Mouse (Mus musculus): Measurements from ENCODE around the gene Ndufaf3. TPM values are rescaled to one million over a fixed set of nuclear protein-coding genes. Genes with fewer than 3 reads are reported as not detected.

Gene Ndufaf3
- polyA plus RNA-seq, 1 experiment from 2014 or later: 50.6 TPM

GRCm38 (mm10) chr9:108587571-108588180, 20.4 kb upstream of the Ndufaf3 start:
- Histone ChIP-seq H3K9ac (replicated peaks) (peak overlapping the region; percentile 54), H3K4me3 (replicated peaks) (peak overlapping the region; percentile 25; the same call in 1 of the 2 replicates)

DNA sequence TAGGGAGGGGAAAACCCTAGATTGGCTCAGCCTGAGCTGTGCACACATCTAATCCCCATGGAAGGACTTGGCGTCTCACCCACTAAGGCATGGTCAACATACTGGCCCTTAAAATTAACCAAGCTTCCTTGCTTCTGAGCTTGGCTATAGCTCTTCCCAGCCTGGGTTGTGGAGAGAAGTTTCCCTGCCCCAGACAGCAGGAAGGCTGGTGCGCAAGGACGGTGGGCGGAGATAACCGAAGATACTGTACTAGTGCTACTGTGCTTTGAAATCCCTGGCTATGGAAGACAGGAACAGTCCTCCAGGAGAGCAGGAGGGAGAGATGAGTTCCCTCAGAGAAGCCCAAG, 12.1 kb upstream of the Ndufaf3 start:
- Histone ChIP-seq H3K36me3 (peaks cover 34% of the 10 kb centered on the region), H3K27ac (peak overlapping the region; percentile 97), H3K27me3 (no peaks in the 10 kb centered on the region), H3K4me3 (replicated peaks) (peak overlapping the region; percentile 86), H3K9ac (replicated peaks) (peak overlapping the region; percentile 95), H3K4me2 (peak overlapping the region; percentile 90), H3K9me3 (no peaks in the 10 kb centered on the region), H3K4me1 (replicated peaks) (peaks cover 47% of the 10 kb centered on the region)
- no peak for ATAC-seq (ENCODE audit: insufficient number of reproducible peaks, insufficient read depth, low FRiP score, low TSS enrichment, low read depth)
- 61% methylated on average over 5 of the region's 5 CpGs for WGBS

More at GRCm38 (mm10) chr9:108587571-108588180, 20.4 kb upstream of the Ndufaf3 start:
- WGBS: under 1% methylated on average over 14 of the region's 14 CpGs
- peaks cover 29% of the 10 kb centered on the region for H3K4me1 ChIP-seq (replicated peaks)
- ATAC-seq (ENCODE audit: insufficient number of reproducible peaks, insufficient read depth, low FRiP score, low TSS enrichment, low read depth): peak; percentile 95
- H3K4me2 ChIP-seq: peak overlapping the region; percentile 58
- no peaks in the 10 kb centered on the region for H3K9me3 ChIP-seq
- H3K27ac ChIP-seq: peak overlapping the region; percentile 93
- H3K36me3 ChIP-seq: 0 out of 2 replicates have a peak, but pooled peaks cover 3% of the 10 kb centered on the region
- H3K27me3 ChIP-seq: no peaks in the 10 kb centered on the region

GRCm38 (mm10) chr9:108578545-108579343, 11.5 kb upstream of the Ndufaf3 start, which contains the start of gene Wdr6:
Gene Wdr6, minus strand, starts transcription at chr9:108578739.
- Histone ChIP-seq H3K9me3 (no peaks in the 10 kb centered on the region), H3K36me3 (peaks cover 40% of the 10 kb centered on the region), H3K4me2 (peak within 1 kb of the TSS; percentile 90), H3K4me3 (replicated peaks) (peak within 1 kb of the TSS; percentile 86), H3K9ac (replicated peaks) (peak within 1 kb of the TSS; percentile 95), H3K27ac (peak within 1 kb of the TSS; percentile 97), H3K4me1 (replicated peaks) (peaks cover 52% of the 10 kb centered on the region), H3K27me3 (no peaks in the 10 kb centered on the region)
- peak; percentile 96 for ATAC-seq (ENCODE audit: insufficient number of reproducible peaks, insufficient read depth, low FRiP score, low TSS enrichment, low read depth)
- WGBS: 5% methylated on average over 51 of the region's 51 CpGs

GRCm38 (mm10) chr9:108577934-108578544, 10.8 kb upstream of the Ndufaf3 start:
- H3K4me2 ChIP-seq: peak overlapping the region; percentile 90
- WGBS: under 1% methylated on average over 24 of the region's 24 CpGs
- H3K27me3 ChIP-seq: no peaks in the 10 kb centered on the region
- H3K4me3 ChIP-seq (replicated peaks): peak overlapping the region; percentile 86
- H3K9me3 ChIP-seq: no peaks in the 10 kb centered on the region
- H3K27ac ChIP-seq: peak overlapping the region; percentile 97
- peaks cover 47% of the 10 kb centered on the region for H3K36me3 ChIP-seq
- peaks cover 56% of the 10 kb centered on the region for H3K4me1 ChIP-seq (replicated peaks)
- no peak for ATAC-seq (ENCODE audit: insufficient number of reproducible peaks, insufficient read depth, low FRiP score, low TSS enrichment, low read depth)
- H3K9ac ChIP-seq (replicated peaks): peak overlapping the region; percentile 95

GRCm38 (mm10) chr9:108577025-108577424, 9.8 kb upstream of the Ndufaf3 start:
- Histone ChIP-seq H3K9ac (replicated peaks) (peak overlapping the region; percentile 95; the same call in 1 of the 2 replicates), H3K4me2 (peak overlapping the region; percentile 90), H3K4me3 (replicated peaks) (peak overlapping the region; percentile 86), H3K36me3 (peaks cover 55% of the 10 kb centered on the region), H3K27ac (peak overlapping the region; percentile 29; the same call in 1 of the 2 replicates), H3K27me3 (no peaks in the 10 kb centered on the region), H3K4me1 (replicated peaks) (peaks cover 56% of the 10 kb centered on the region), H3K9me3 (no peaks in the 10 kb centered on the region)
- no peak for ATAC-seq (ENCODE audit: insufficient number of reproducible peaks, insufficient read depth, low FRiP score, low TSS enrichment, low read depth)
- WGBS: 64% methylated on average over 6 of the region's 6 CpGs

DNA sequence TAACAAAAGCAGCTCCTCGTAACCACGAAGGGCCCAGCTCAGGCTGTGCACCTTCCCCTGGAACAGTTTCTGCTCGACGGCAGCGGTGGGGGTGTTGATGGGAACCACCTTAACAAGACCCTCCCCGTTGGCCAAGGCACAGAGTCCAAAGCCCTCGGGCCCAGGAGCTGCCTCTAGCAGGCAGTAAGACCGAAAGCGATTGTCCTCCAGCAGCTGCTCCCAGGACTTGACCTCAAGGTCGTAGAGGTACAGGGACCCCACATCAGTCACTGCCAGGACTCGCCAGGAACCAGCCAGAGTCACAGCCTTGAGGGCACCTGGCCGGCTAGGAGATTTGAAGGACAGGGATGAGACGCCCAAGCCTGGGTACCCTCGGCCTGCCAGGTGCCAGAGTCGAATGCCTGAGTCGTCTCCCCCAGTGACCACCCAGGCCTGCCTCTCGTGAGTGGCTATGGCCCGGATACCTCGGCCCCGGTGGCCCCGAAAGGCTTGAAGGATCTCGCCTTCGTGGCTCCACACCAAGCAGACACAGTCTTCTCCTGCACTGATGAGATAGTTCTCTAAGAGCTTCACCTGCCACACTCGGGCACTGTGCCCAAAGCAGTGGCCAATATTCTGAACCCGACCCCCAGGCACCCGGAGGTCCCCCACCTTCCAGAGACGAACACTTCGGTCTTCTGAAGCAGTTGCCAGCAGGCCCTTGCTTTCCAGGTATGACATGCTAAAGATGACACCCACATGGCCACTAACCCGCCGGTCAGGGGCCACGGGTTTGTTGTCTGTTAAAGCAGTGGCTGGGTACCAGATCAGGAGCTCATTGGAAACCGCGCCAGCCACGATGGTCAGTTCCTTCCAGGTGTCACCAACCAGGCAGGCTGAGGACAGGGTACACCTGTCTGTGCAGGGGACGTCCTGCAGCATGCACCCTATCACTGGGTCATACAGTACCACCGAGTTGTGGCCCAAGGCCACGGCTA, 8.4 kb upstream of the Ndufaf3 start:
- no peak overlapping the region; the same call in 1 of the 2 replicates for H3K9ac ChIP-seq (replicated peaks)
- no peak overlapping the region for H3K27ac ChIP-seq
- no peak for ATAC-seq (ENCODE audit: insufficient number of reproducible peaks, insufficient read depth, low FRiP score, low TSS enrichment, low read depth)
- peaks cover 58% of the 10 kb centered on the region for H3K4me1 ChIP-seq (replicated peaks)
- no peaks in the 10 kb centered on the region for H3K9me3 ChIP-seq
- H3K4me3 ChIP-seq (replicated peaks): 0 out of 2 replicates have a peak overlapping the region, but pooled peaks have one; percentile 86
- H3K4me2 ChIP-seq: peak overlapping the region; percentile 20
- H3K27me3 ChIP-seq: no peaks in the 10 kb centered on the region
- WGBS: 85% methylated on average over 37 of the region's 37 CpGs
- peaks cover 65% of the 10 kb centered on the region for H3K36me3 ChIP-seq

GRCm38 (mm10) chr9:108574921-108575320, 7.7 kb upstream of the Ndufaf3 start:
- Histone ChIP-seq H3K4me1 (replicated peaks) (peaks cover 64% of the 10 kb centered on the region), H3K4me2 (no peak overlapping the region), H3K27me3 (no peaks in the 10 kb centered on the region), H3K36me3 (peaks cover 65% of the 10 kb centered on the region), H3K9me3 (no peaks in the 10 kb centered on the region), H3K9ac (replicated peaks) (no peak overlapping the region; the same call in 1 of the 2 replicates), H3K4me3 (replicated peaks) (no peak overlapping the region), H3K27ac (no peak overlapping the region)
- 89% methylated on average over 12 of the region's 12 CpGs for WGBS
- ATAC-seq (ENCODE audit: insufficient number of reproducible peaks, insufficient read depth, low FRiP score, low TSS enrichment, low read depth): no peak

DNA sequence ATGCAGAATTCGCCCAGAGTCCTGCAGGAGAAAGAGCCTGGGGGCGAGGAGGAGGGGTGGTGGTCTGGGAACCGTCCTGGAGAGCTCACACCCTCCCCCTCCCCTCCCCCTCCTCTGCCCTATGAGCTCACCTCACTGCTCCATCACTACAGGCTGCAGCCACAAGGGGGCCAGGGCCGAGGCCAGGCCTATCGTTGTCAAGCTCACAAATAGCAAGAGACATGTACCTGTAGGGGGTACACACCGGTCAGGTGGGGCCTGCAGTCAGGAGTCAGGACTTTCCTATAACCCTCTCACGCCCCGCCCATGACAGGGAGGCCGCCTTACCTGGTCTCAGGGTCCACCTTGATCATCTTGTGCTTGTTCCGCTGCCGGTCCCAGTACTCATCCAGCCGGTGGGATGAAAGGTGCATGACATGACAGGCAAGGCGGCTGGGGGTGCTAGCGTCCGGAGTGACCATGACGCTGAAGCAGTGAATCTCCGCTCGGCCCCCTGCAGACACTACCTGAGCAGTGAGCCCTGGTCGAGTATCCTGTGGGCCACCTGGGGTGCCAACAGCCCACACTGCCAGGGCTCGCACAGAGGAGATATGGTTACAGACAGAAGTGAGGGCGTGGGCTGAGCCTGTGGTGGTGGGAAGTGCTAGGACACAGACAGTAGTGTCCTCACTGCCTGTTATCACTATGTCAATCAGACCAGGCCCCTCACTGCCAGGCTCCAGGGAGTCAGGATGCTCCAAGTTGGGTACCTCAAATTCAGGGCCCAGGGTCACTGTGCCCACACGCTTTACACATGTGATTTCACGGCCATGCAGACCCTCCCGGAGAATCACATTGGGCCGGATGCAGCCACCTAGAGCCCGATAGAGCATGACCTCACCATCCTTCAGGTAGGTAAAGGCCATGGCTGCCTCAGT, 6.8 kb upstream of the Ndufaf3 start:
- H3K9me3 ChIP-seq: no peaks in the 10 kb centered on the region
- peaks cover 60% of the 10 kb centered on the region for H3K4me1 ChIP-seq (replicated peaks)
- H3K4me2 ChIP-seq: 0 out of 2 replicates have a peak overlapping the region, but pooled peaks have one; percentile 21
- peaks cover 65% of the 10 kb centered on the region for H3K36me3 ChIP-seq
- WGBS: 53% methylated on average over 26 of the region's 26 CpGs
- no peak overlapping the region for H3K4me3 ChIP-seq (replicated peaks)
- no peaks in the 10 kb centered on the region for H3K27me3 ChIP-seq
- no peak for ATAC-seq (ENCODE audit: insufficient number of reproducible peaks, insufficient read depth, low FRiP score, low TSS enrichment, low read depth)
- H3K9ac ChIP-seq (replicated peaks): peak overlapping the region; percentile 18
- H3K27ac ChIP-seq: no peak overlapping the region

GRCm38 (mm10) chr9:108572321-108572720, 5.1 kb upstream of the Ndufaf3 start:
- Histone ChIP-seq H3K4me1 (replicated peaks) (peaks cover 67% of the 10 kb centered on the region), H3K4me3 (replicated peaks) (no peak overlapping the region), H3K4me2 (no peak overlapping the region), H3K27me3 (no peaks in the 10 kb centered on the region), H3K9me3 (no peaks in the 10 kb centered on the region), H3K36me3 (peaks cover 65% of the 10 kb centered on the region), H3K27ac (no peak overlapping the region), H3K9ac (replicated peaks) (no peak overlapping the region)
- no peak for ATAC-seq (ENCODE audit: insufficient number of reproducible peaks, insufficient read depth, low FRiP score, low TSS enrichment, low read depth)
- WGBS: 89% methylated on average over 10 of the region's 10 CpGs
